Mouse (Mus musculus) bone marrow macrophage, adult 2 months (primary cell): ENCODE results near the gene Creb5. TPM values are rescaled to one million over a fixed set of nuclear protein-coding genes. Genes with fewer than 3 reads are reported as not detected.

Experiments
- H3K27ac ChIP-seq: 2 replicates; pipeline ENCODE4 v1.5.1; 2012; ENCODE audit warnings: low read depth, low read length; ENCODE audit not compliant: insufficient read depth
- H3K4me1 ChIP-seq: 2 replicates; pipeline ENCODE4 v1.6.1; 2012; ENCODE audit warnings: low read length; ENCODE audit not compliant: control insufficient read depth, insufficient read depth
- H3K4me3 ChIP-seq: 2 replicates; pipeline ENCODE4 v1.5.1; 2012; ENCODE audit warnings: mild to moderate bottlenecking, low read length, moderate library complexity; ENCODE audit not compliant: insufficient read depth
- CTCF ChIP-seq: IDR thresholded peaks from 2 replicates; pipeline ENCODE4 v1.5.1; 2012; ENCODE audit warnings: low read depth, mild to moderate bottlenecking, low read length, moderate library complexity
- POLR2A ChIP-seq: IDR thresholded peaks from 2 replicates; pipeline ENCODE4 v1.6.1; 2012; ENCODE audit warnings: mild to moderate bottlenecking, low read depth, low read length, borderline replicate concordance
- polyA plus RNA-seq: library from polyadenylated mRNA; stranded (reverse); fragments of >200 nt; gene quantifications from 2 replicates; pipeline ENCODE4 v1.2.4, GENCODE M21; 2012; ENCODE audit not compliant: missing spikeins, insufficient read depth, insufficient read length

Gene Creb5
- polyA plus RNA-seq, 1 experiment = 26.2 TPM

- Histone ChIP-seq H3K4me3 (no peak overlapping the region), H3K27ac (no peak overlapping the region), H3K4me1 (peaks cover 2% of the 10 kb centered on the region; the same call in 1 of the 2 replicates)
- TF ChIP-seq CTCF = no peak
- no peak for TF ChIP-seq POLR2A
Observed at GRCm38 (mm10) chr6:53314126-53314525, 27.1 kb downstream of the Creb5 start.

- H3K27ac ChIP-seq = no peak overlapping the region
- TF ChIP-seq CTCF (no peak), POLR2A (no peak)
- no peak overlapping the region for H3K4me3 ChIP-seq
- no peaks in the 10 kb centered on the region for H3K4me1 ChIP-seq
Observed at GRCm38 (mm10) chr6:53319543-53320325, 32.7 kb downstream of the Creb5 start.

GRCm38 (mm10) chr6:53337398-53337797 is 50.3 kb downstream of the Creb5 start:
- Histone ChIP-seq H3K4me3 (no peak overlapping the region), H3K4me1 (no peaks in the 10 kb centered on the region), H3K27ac (no peak overlapping the region)
- no peak for TF ChIP-seq CTCF

GRCm38 (mm10) chr6:53352311-53352960 is 65.4 kb downstream of the Creb5 start:
- Histone ChIP-seq H3K4me3 (no peak overlapping the region), H3K4me1 (no peaks in the 10 kb centered on the region), H3K27ac (no peak overlapping the region)
- no peak for TF ChIP-seq CTCF
- TF ChIP-seq POLR2A = no peak

GRCm38 (mm10) chr6:53356328-53356727 is 69.3 kb downstream of the Creb5 start:
- H3K27ac ChIP-seq = no peak overlapping the region
- TF ChIP-seq POLR2A (no peak), CTCF (no peak)
- no peaks in the 10 kb centered on the region for H3K4me1 ChIP-seq
- H3K4me3 ChIP-seq = no peak overlapping the region

GRCm38 (mm10) chr6:53363535-53363934 is 76.5 kb downstream of the Creb5 start:
- H3K27ac ChIP-seq = no peak overlapping the region
- H3K4me1 ChIP-seq = peaks cover 5% of the 10 kb centered on the region; the same call in 1 of the 2 replicates
- TF ChIP-seq CTCF (no peak), POLR2A (no peak)
- no peak overlapping the region for H3K4me3 ChIP-seq

GRCm38 (mm10) chr6:53363981-53364391 is 76.9 kb downstream of the Creb5 start:
- peaks cover 5% of the 10 kb centered on the region; the same call in 1 of the 2 replicates for H3K4me1 ChIP-seq
- TF ChIP-seq CTCF (no peak), POLR2A (no peak)
- no peak overlapping the region for H3K4me3 ChIP-seq
- H3K27ac ChIP-seq = no peak overlapping the region

- H3K27ac ChIP-seq = no peak overlapping the region
Observed at GRCm38 (mm10) chr6:53369147-53369546, 82.1 kb downstream of the Creb5 start.

GRCm38 (mm10) chr6:53369928-53370327 is 82.9 kb downstream of the Creb5 start:
- Histone ChIP-seq H3K4me3 (no peak overlapping the region), H3K4me1 (peaks cover 19% of the 10 kb centered on the region), H3K27ac (0 out of 2 replicates have a peak overlapping the region, but pooled peaks have one; percentile 17)
- no peak for TF ChIP-seq CTCF
- TF ChIP-seq POLR2A = no peak

More at GRCm38 (mm10) chr6:53369147-53369546, 82.1 kb downstream of the Creb5 start:
- TF ChIP-seq POLR2A (no peak), CTCF (no peak)
- peaks cover 15% of the 10 kb centered on the region for H3K4me1 ChIP-seq
- H3K4me3 ChIP-seq = no peak overlapping the region

GRCm38 (mm10) chr6:53371962-53372361 is 84.9 kb downstream of the Creb5 start:
- TF ChIP-seq CTCF (no peak), POLR2A (no peak)
- Histone ChIP-seq H3K27ac (no peak overlapping the region), H3K4me3 (no peak overlapping the region), H3K4me1 (peaks cover 34% of the 10 kb centered on the region)
